Mouse (Mus musculus) limb, embryonic 10.5 days (tissue): ENCODE measurements at regions not wholly inside any gene's neighbourhood (a gene's known extent, or its start where the extent isn't known, plus 50 kb on each side); places are given as distances from the start of the nearest gene placed in this dataset.

Source experiments
- DNase-seq: peaks from one replicate; pipeline ENCODE4 v3.0.0-alpha.2; 2017; ENCODE audit warnings: low spot score
- H3K27ac ChIP-seq: fragments of 300-500 bp; sonication (generic); 2 replicates; pipeline ENCODE4 v1.5.1; 2016; ENCODE audit warnings: mild to moderate bottlenecking
- H3K27me3 ChIP-seq: fragments of 300-500 bp; sonication (generic); 2 replicates; pipeline ENCODE4 v1.6.1; 2016; ENCODE audit warnings: low read depth, mild to moderate bottlenecking; ENCODE audit not compliant: poor library complexity, severe bottlenecking
- H3K36me3 ChIP-seq: fragments of 300-500 bp; sonication (generic); 2 replicates; pipeline ENCODE4 v1.6.1; 2016; ENCODE audit warnings: mild to moderate bottlenecking, moderate library complexity
- H3K4me1 ChIP-seq: fragments of 300-500 bp; sonication (generic); 2 replicates; pipeline ENCODE4 v1.6.1; 2016
- H3K4me3 ChIP-seq: fragments of 300-500 bp; sonication (generic); 2 replicates; pipeline ENCODE4 v1.5.1; 2016; ENCODE audit warnings: mild to moderate bottlenecking, moderate library complexity
- H3K9me3 ChIP-seq: fragments of 300-500 bp; sonication (generic); replicated peaks from 2 replicates; pipeline ENCODE4 v1.6.1; 2016; ENCODE audit warnings: mild to moderate bottlenecking
- WGBS: fragments of 180-500 bp; shearing (Covaris S2); methylation state at CpG from one replicate; pipeline ENCODE4 v1.1.7; 2016; 5-methylcytosine and 5-hydroxymethylcytosine counted together

- 88% methylated on average over 5 of the region's 5 CpGs for WGBS
- no peak for DNase-seq
- no peak overlapping the region; the same call in 1 of the 2 replicates for H3K27ac ChIP-seq
Measured at GRCm38 (mm10) chr7:73198069-73198468, 177.2 kb upstream of the Rgma start.

GRCm38 (mm10) chr7:73199967-73200366, 175.3 kb upstream of the Rgma start:
- Histone ChIP-seq H3K27ac (no peak overlapping the region), H3K9me3 (no peaks in the 10 kb centered on the region), H3K4me3 (no peak overlapping the region), H3K36me3 (no peaks in the 10 kb centered on the region), H3K4me1 (peaks cover 13% of the 10 kb centered on the region; the same call in 1 of the 2 replicates), H3K27me3 (no peaks in the 10 kb centered on the region)
- 89% methylated on average over 6 of the region's 6 CpGs for WGBS
- DNase-seq, result no peak

More at GRCm38 (mm10) chr7:73198069-73198468, 177.2 kb upstream of the Rgma start:
- Histone ChIP-seq H3K4me1 (peaks cover 13% of the 10 kb centered on the region; the same call in 1 of the 2 replicates), H3K4me3 (no peak overlapping the region), H3K36me3 (no peaks in the 10 kb centered on the region), H3K9me3 (no peaks in the 10 kb centered on the region), H3K27me3 (no peaks in the 10 kb centered on the region)

- no peak for DNase-seq
- no peak overlapping the region for H3K4me3 ChIP-seq
- no peaks in the 10 kb centered on the region for H3K27me3 ChIP-seq
- H3K36me3 ChIP-seq, result no peaks in the 10 kb centered on the region
- H3K4me1 ChIP-seq, result peaks cover 10% of the 10 kb centered on the region; the same call in 1 of the 2 replicates
- H3K27ac ChIP-seq, result no peak overlapping the region
- WGBS, result 73% methylated on average over 6 of the region's 6 CpGs
- H3K9me3 ChIP-seq, result no peaks in the 10 kb centered on the region
Measured at GRCm38 (mm10) chr7:73201330-73201729, 174.0 kb upstream of the Rgma start.

GRCm38 (mm10) chr7:73206922-73207811, 168.1 kb upstream of the Rgma start:
- no peaks in the 10 kb centered on the region for H3K9me3 ChIP-seq
- no peak overlapping the region for H3K27ac ChIP-seq
- H3K4me3 ChIP-seq, result no peak overlapping the region
- H3K27me3 ChIP-seq, result no peaks in the 10 kb centered on the region
- H3K36me3 ChIP-seq, result no peaks in the 10 kb centered on the region
- peaks cover 29% of the 10 kb centered on the region for H3K4me1 ChIP-seq
- 66% methylated on average over 7 of the region's 7 CpGs for WGBS
- DNase-seq, result no peak

- no peak overlapping the region for H3K4me3 ChIP-seq
- no peak for DNase-seq
- H3K36me3 ChIP-seq, result no peaks in the 10 kb centered on the region
- H3K4me1 ChIP-seq, result peaks cover 29% of the 10 kb centered on the region
- 65% methylated on average over 4 of the region's 4 CpGs for WGBS
- H3K27ac ChIP-seq, result peak overlapping the region; percentile 77
- no peaks in the 10 kb centered on the region for H3K9me3 ChIP-seq
- no peaks in the 10 kb centered on the region for H3K27me3 ChIP-seq
Measured at GRCm38 (mm10) chr7:73208479-73208816, 166.9 kb upstream of the Rgma start.

- WGBS, result 41% methylated on average over 18 of the region's 18 CpGs
- Histone ChIP-seq H3K4me3 (no peak overlapping the region), H3K4me1 (peaks cover 29% of the 10 kb centered on the region), H3K9me3 (no peaks in the 10 kb centered on the region), H3K36me3 (no peaks in the 10 kb centered on the region), H3K27me3 (no peaks in the 10 kb centered on the region), H3K27ac (peak overlapping the region; percentile 77)
- DNase-seq, result peak; percentile 36
Measured at GRCm38 (mm10) chr7:73208817-73209602, 166.3 kb upstream of the Rgma start.

GRCm38 (mm10) chr7:73210078-73210477, 165.2 kb upstream of the Rgma start:
- Histone ChIP-seq H3K27ac (no peak overlapping the region), H3K4me3 (no peak overlapping the region), H3K36me3 (no peaks in the 10 kb centered on the region), H3K4me1 (peaks cover 29% of the 10 kb centered on the region), H3K9me3 (no peaks in the 10 kb centered on the region), H3K27me3 (no peaks in the 10 kb centered on the region)
- no peak for DNase-seq
- 84% methylated on average over 7 of the region's 7 CpGs for WGBS

- Histone ChIP-seq H3K27me3 (no peaks in the 10 kb centered on the region), H3K36me3 (no peaks in the 10 kb centered on the region), H3K9me3 (no peaks in the 10 kb centered on the region), H3K4me1 (peaks cover 17% of the 10 kb centered on the region), H3K27ac (peak overlapping the region; percentile 56; the same call in 1 of the 2 replicates), H3K4me3 (no peak overlapping the region)
- DNase-seq, result no peak
- WGBS, result 26% methylated on average over 4 of the region's 4 CpGs
Measured at GRCm38 (mm10) chr7:73222237-73222915, 152.9 kb upstream of the Rgma start.

GRCm38 (mm10) chr7:73222929-73223512, 152.3 kb upstream of the Rgma start:
- WGBS, result 64% methylated on average over 2 of the region's 2 CpGs
- Histone ChIP-seq H3K36me3 (no peaks in the 10 kb centered on the region), H3K9me3 (no peaks in the 10 kb centered on the region), H3K27ac (no peak overlapping the region), H3K4me3 (no peak overlapping the region), H3K27me3 (no peaks in the 10 kb centered on the region), H3K4me1 (peaks cover 17% of the 10 kb centered on the region)
- DNase-seq, result no peak

- Histone ChIP-seq H3K27me3 (no peaks in the 10 kb centered on the region), H3K4me3 (no peak overlapping the region), H3K27ac (no peak overlapping the region), H3K9me3 (no peaks in the 10 kb centered on the region), H3K4me1 (no peaks in the 10 kb centered on the region), H3K36me3 (no peaks in the 10 kb centered on the region)
- WGBS, result 93% methylated on average over 8 of the region's 8 CpGs
- no peak for DNase-seq
Measured at GRCm38 (mm10) chr7:73233539-73234158, 141.7 kb upstream of the Rgma start.

GRCm38 (mm10) chr7:73238486-73238885, 136.8 kb upstream of the Rgma start:
- DNase-seq, result no peak
- Histone ChIP-seq H3K27me3 (no peaks in the 10 kb centered on the region), H3K36me3 (no peaks in the 10 kb centered on the region), H3K4me3 (no peak overlapping the region), H3K27ac (no peak overlapping the region), H3K9me3 (no peaks in the 10 kb centered on the region), H3K4me1 (no peaks in the 10 kb centered on the region; the same call in 1 of the 2 replicates)
- 35% methylated on average over 4 of the region's 4 CpGs for WGBS
